Mouse (Mus musculus) CH12.LX (cell line): ENCODE data around the gene Tbx6. TPM values are rescaled to one million over a fixed set of nuclear protein-coding genes. Genes with fewer than 3 reads are reported as not detected.

Source experiments
- DNase-seq: peaks from one replicate; pipeline ENCODE4 v3.0.0-alpha.2; 2013; ENCODE audit errors: extremely low read depth
- H3K27ac ChIP-seq: 2 replicates; pipeline ENCODE4 v1.5.1; 2012; ENCODE audit warnings: low read depth, mild to moderate bottlenecking, control low read depth, moderate library complexity; ENCODE audit not compliant: insufficient read depth
- H3K27me3 ChIP-seq: replicated peaks from 2 replicates; pipeline ENCODE3; 2012; ENCODE audit warnings: inconsistent platforms
- H3K36me3 ChIP-seq, 2 experiments: replicated peaks in 1 of 2; 2 replicates each; pipeline versions ENCODE3 to v1.6.1; 2012; ENCODE audit warnings: inconsistent platforms in 1 of 2, low read length in 1 of 2, mild to moderate bottlenecking in 1 of 2, mixed read lengths in 1 of 2, moderate library complexity in 1 of 2; ENCODE audit not compliant: control insufficient read depth in 1 of 2, insufficient read depth in 1 of 2
- H3K4me1 ChIP-seq, 2 experiments: 2 replicates each; pipeline ENCODE4 v1.6.1; 2012; ENCODE audit warnings: inconsistent platforms in 1 of 2, moderate library complexity in 1 of 2; ENCODE audit not compliant: insufficient read depth in 2 of 2, control insufficient read depth in 1 of 2
- H3K4me2 ChIP-seq: 2 replicates; pipeline ENCODE4 v1.6.1; 2012; ENCODE audit warnings: low read depth, mild to moderate bottlenecking, control low read depth; ENCODE audit not compliant: poor library complexity, insufficient read depth, severe bottlenecking
- H3K4me3 ChIP-seq, 3 experiments: fragments of 150-350 bp in 1 of 3; sonication (generic) in 1 of 3; replicated peaks in 1 of 3; 2 replicates each; pipeline versions ENCODE3 to v1.5.1; 2011 to 2012; ENCODE audit warnings: low read depth in 2 of 3, low read length in 2 of 3, mild to moderate bottlenecking in 2 of 3, moderate library complexity in 2 of 3, control low read depth in 1 of 3, improper control_type of control experiment in 1 of 3, inconsistent platforms in 1 of 3, mixed read lengths in 1 of 3; ENCODE audit not compliant: poor library complexity in 1 of 3
- H3K79me2 ChIP-seq: replicated peaks from 2 replicates; pipeline ENCODE4 v1.6.1; 2012; ENCODE audit warnings: mild to moderate bottlenecking, moderate library complexity; ENCODE audit not compliant: control insufficient read depth, poor library complexity, insufficient read depth, severe bottlenecking; ENCODE audit errors: extremely low read depth
- H3K9ac ChIP-seq: 2 replicates; pipeline ENCODE4 v1.6.1; 2012; ENCODE audit warnings: low read depth, mild to moderate bottlenecking, control low read depth, moderate library complexity; ENCODE audit not compliant: insufficient read depth
- H3K9me3 ChIP-seq: replicated peaks from 2 replicates; pipeline ENCODE3; 2012; ENCODE audit warnings: low read length, inconsistent platforms, mixed read lengths
- BHLHE40 ChIP-seq: IDR thresholded peaks from 2 replicates; pipeline ENCODE4 v1.6.1; 2011; ENCODE audit warnings: mild to moderate bottlenecking, low read depth, low read length, improper control_type of control experiment
- CHD1 ChIP-seq: IDR thresholded peaks from 2 replicates; pipeline ENCODE4 v1.6.1; 2012; ENCODE audit warnings: low read depth, low read length, improper control_type of control experiment, inconsistent platforms
- CTCF ChIP-seq, 2 experiments: IDR thresholded peaks in 1 of 2; conservative IDR thresholded peaks in 1 of 2; 2 replicates each; pipeline ENCODE4 v1.5.1; 2011 to 2012; ENCODE audit warnings: low read depth in 2 of 2, low read length in 2 of 2, improper control_type of control experiment in 1 of 2, inconsistent platforms in 1 of 2, mild to moderate bottlenecking in 1 of 2, moderate library complexity in 1 of 2
- E2F4 ChIP-seq: IDR thresholded peaks from 2 replicates; pipeline ENCODE4 v1.6.1; 2011; ENCODE audit warnings: low read depth, low read length, improper control_type of control experiment; ENCODE audit not compliant: insufficient replicate concordance
- IRF4 ChIP-seq: IDR thresholded peaks from 2 replicates; pipeline ENCODE4 v1.6.1; 2014; ENCODE audit warnings: low read depth, mild to moderate bottlenecking, inconsistent platforms, low read length, improper control_type of control experiment
- KAT2A ChIP-seq: IDR thresholded peaks from 2 replicates; pipeline ENCODE4 v1.6.1; 2012; ENCODE audit warnings: low read length, improper control_type of control experiment, inconsistent platforms; ENCODE audit not compliant: insufficient replicate concordance
- MAZ ChIP-seq: IDR thresholded peaks from 2 replicates; pipeline ENCODE4 v1.6.1; 2012; ENCODE audit warnings: low read depth, mild to moderate bottlenecking, inconsistent platforms, low read length, improper control_type of control experiment, moderate library complexity
- MXI1 ChIP-seq: IDR thresholded peaks from 2 replicates; pipeline ENCODE4 v1.6.1; 2011; ENCODE audit warnings: mild to moderate bottlenecking, low read depth, low read length, improper control_type of control experiment
- NELFE ChIP-seq: IDR thresholded peaks from 2 replicates; pipeline ENCODE4 v1.6.1; 2011; ENCODE audit warnings: low read depth, low read length, improper control_type of control experiment
- POLR2AphosphoS2 ChIP-seq: IDR thresholded peaks from 2 replicates; pipeline ENCODE4 v1.6.1; 2011; ENCODE audit warnings: low read depth, low read length, improper control_type of control experiment
- RAD21 ChIP-seq: IDR thresholded peaks from 2 replicates; pipeline ENCODE4 v1.6.1; 2011; ENCODE audit warnings: low read depth, mild to moderate bottlenecking, low read length, improper control_type of control experiment, moderate library complexity
- SIN3A ChIP-seq: IDR thresholded peaks from 2 replicates; pipeline ENCODE4 v1.6.1; 2012; ENCODE audit warnings: low read length, improper control_type of control experiment, inconsistent platforms
- TBP ChIP-seq: conservative IDR thresholded peaks from 2 replicates; pipeline ENCODE4 v1.6.1; 2011; ENCODE audit warnings: low read depth, low read length, improper control_type of control experiment
- TCF12 ChIP-seq: IDR thresholded peaks from 2 replicates; pipeline ENCODE4 v1.6.1; 2014; ENCODE audit warnings: low read depth, mild to moderate bottlenecking, inconsistent platforms, low read length, improper control_type of control experiment
- UBTF ChIP-seq: IDR thresholded peaks from 2 replicates; pipeline ENCODE4 v1.6.1; 2012; ENCODE audit warnings: low read depth, mild to moderate bottlenecking, inconsistent platforms, low read length, improper control_type of control experiment, moderate library complexity
- ZKSCAN1 ChIP-seq: IDR thresholded peaks from 2 replicates; pipeline ENCODE4 v1.6.1; 2012; ENCODE audit warnings: low read depth, inconsistent platforms, low read length, improper control_type of control experiment, borderline replicate concordance
- ZMIZ1 ChIP-seq: IDR thresholded peaks from 2 replicates; pipeline ENCODE4 v1.6.1; 2012; ENCODE audit warnings: low read depth, mild to moderate bottlenecking, inconsistent platforms, low read length, improper control_type of control experiment
- dilution Hi-C: fragments of 300-500 bp; cut with MboI; formaldehyde crosslinking; loops from 2 replicates; pipeline ENCODE4 v1.14.3; 2020; ENCODE audit warnings: low sequenced_read_pairs; ENCODE audit not compliant: extremely low pct_unique_long_range_greater_than_20kb, extremely low pct_ligation_motif_present
- in situ Hi-C: fragments of 300-500 bp; cut with MboI; formaldehyde crosslinking; loops from 3 replicates; pipeline ENCODE4 v1.14.3; 2019; ENCODE audit warnings: low sequenced_read_pairs, low pct_ligation_motif_present, low pct_unique_long_range_greater_than_20kb, mixed read lengths
- polyA plus RNA-seq: library from polyadenylated mRNA; unstranded; fragments of >175 nt; gene quantifications from 2 replicates; pipeline ENCODE4 v1.2.1, GENCODE M21; 2012; ENCODE audit warnings: low read depth; ENCODE audit not compliant: insufficient read length
- total RNA-seq, 2 experiments: library from RNA; depleted of rRNA; stranded (reverse); fragments of 300-350 nt in 1 of 2; fragments of >200 nt in 1 of 2; gene quantifications; 2 replicates each; pipeline ENCODE4 v1.2.3; 2012 to 2014

Tbx6 gene
- total and polyA plus RNA-seq, 3 experiments, result 12.8 to 31.5 (median 15.8) TPM

DNA sequence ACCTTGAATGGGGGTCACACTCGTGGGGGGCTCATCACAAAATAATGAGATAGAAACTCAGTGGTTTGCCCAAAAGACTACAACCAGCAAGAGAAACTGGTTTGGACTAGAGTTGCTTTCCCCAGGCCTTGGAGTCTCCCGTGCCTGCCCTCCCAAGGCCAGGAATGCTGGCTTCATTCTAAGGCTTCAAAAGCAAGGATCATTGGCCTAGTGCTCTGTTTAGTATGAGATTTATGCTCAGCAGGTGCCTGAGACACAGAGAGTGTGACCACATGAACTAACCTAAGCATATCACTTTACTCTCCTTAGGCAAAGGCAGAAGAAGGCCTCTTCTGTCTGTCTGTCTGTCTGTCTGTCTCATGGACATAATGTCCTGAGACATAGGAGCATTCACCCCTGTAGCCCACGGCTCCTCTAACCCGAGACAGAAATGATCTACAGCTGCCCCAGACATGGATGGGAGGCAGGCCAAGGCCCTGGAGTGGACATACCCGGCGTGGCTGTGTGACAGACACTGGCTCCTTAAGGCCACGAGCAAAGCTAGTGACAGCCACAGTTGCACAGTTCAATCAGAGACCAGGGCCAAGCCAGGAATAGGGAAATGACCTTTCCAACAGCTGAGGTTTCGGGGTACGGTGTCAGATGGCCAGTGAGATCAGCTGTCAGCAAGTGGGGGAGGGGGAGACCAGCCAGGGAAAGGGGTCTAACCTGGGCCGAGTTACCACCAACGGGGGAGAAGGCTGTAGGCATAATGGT, 21.0 kb downstream of the Tbx6 start:
- H3K4me2 ChIP-seq, result no peak overlapping the region
- no peak overlapping the region for H3K9ac ChIP-seq
- no peak overlapping the region for H3K27ac ChIP-seq
- no peak overlapping the region for H3K4me3 ChIP-seq
- TF ChIP-seq NELFE (no peak), ZKSCAN1 (no peak), ZMIZ1 (no peak), KAT2A (no peak), CTCF (conservative IDR thresholded peaks at IDR 0.05 in 1 of 2, IDR thresholded peaks at IDR 0.05 in 1 of 2; ENCODE audit: low read depth in 2 of 2, low read length in 2 of 2) (no peak), POLR2AphosphoS2 (no peak), MAZ (no peak), RAD21 (no peak), SIN3A (no peak), MXI1 (no peak), BHLHE40 (no peak), IRF4 (no peak)
- TF ChIP-seq, all 38 proteins: peak for 0
- dilution Hi-C loops, result no loop called here
- no peaks in the 10 kb centered on the region for H3K9me3 ChIP-seq
- DNase-seq, result no peak
- no peaks in the 10 kb centered on the region for H3K27me3 ChIP-seq
- H3K79me2 ChIP-seq, result peaks cover 16% of the 10 kb centered on the region
- in situ Hi-C loops, result no loop called here
- H3K36me3 ChIP-seq, result peaks cover 3 to 9% of the 10 kb centered on the region in 2 experiments
- H3K4me1 ChIP-seq, result peaks cover 0 to 9% of the 10 kb centered on the region in 2 experiments; a peak in 2 of 4 replicates

DNA sequence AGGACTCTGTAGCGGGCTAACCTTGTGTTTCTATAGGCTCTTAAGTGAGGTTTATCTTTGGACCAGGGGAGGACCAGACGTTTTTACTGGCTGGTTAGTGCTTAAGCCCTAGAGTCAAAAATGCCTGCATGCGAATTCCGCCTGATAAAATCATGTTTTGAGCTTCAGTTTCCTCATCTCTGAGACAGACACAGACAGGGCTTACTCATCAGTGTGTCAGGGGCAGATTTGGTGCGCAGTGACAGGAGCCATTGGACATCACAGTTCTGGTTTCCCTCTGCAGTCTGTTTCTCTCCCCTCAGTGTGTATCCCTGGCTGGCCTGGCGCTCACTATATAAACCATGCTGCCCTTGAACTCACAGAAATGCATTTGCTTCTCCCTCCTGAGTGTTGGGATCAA, 21.9 kb downstream of the Tbx6 start:
- in situ Hi-C loops, result no loop called here
- peaks cover 0 to 16% of the 10 kb centered on the region in 2 experiments; a peak in 2 of 4 replicates for H3K4me1 ChIP-seq
- DNase-seq, result no peak
- no peak overlapping the region for H3K9ac ChIP-seq
- H3K27me3 ChIP-seq, result no peaks in the 10 kb centered on the region
- no peak overlapping the region for H3K4me3 ChIP-seq
- no peak overlapping the region for H3K4me2 ChIP-seq
- dilution Hi-C loops, result no loop called here
- TF ChIP-seq CHD1, result no peak
- TF ChIP-seq E2F4, result no peak
- no peak for TF ChIP-seq KAT2A
- no peak for TF ChIP-seq TBP
- TF ChIP-seq SIN3A, result no peak
- TF ChIP-seq TCF12, result no peak
- TF ChIP-seq UBTF, result no peak
- no peak for TF ChIP-seq RAD21
- TF ChIP-seq, all 38 proteins: peak for 0
- Histone ChIP-seq H3K9me3 (no peaks in the 10 kb centered on the region), H3K36me3 (peaks cover 0 to 4% of the 10 kb centered on the region in 2 experiments), H3K79me2 (peaks cover 7% of the 10 kb centered on the region), H3K27ac (no peak overlapping the region)
